Mouse (Mus musculus) heart, adult 8-10 months (tissue): ENCODE measurements around the gene Rapgef4. TPM values are rescaled to one million over a fixed set of nuclear protein-coding genes. Genes with fewer than 3 reads are reported as not detected.

Experiments used
- DNase-seq: peaks from one replicate; pipeline ENCODE4 v3.0.0; 2022; ENCODE audit warnings: low spot score
- total RNA-seq, 4 experiments: library from RNA; stranded (reverse); gene quantifications; 2 replicates each; pipeline ENCODE4 v1.2.4; 2022

The Rapgef4 gene
- total RNA-seq, 4 experiments from 2014 or later, result 35.0 to 50.5 (median 43.6) TPM

DNA sequence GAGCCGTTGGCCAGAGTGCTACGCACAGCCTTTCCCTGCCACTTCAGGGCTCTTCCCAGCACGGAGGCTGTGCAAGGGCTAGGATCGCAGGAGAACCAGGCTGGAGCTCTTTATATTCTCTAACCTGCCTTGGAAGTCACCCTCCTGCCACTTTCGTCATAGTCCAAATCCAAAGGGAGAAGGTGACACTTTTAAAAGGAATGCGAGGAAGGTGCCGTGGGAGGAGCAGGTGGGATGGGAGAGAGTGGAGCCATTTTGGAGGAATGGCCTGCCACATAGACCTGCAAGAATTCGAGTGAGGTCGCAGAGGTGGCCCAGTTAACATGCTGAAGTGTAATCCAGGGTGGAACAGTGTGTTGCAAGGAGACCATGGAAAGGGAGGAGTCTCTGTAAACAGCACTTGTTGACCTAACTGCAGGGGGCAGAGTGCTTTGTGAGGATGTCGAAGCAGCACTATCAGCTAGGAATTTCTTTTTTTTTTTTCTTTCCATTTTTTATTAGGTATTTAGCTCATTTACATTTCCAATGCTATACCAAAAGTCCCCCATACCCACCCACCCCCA lies 94.0 kb downstream of the Rapgef4 start:
- DNase-seq, result no peak

- DNase-seq, result no peak
These were observed 96.6 kb downstream of the Rapgef4 start for GRCm38 (mm10) chr2:72077490-72078139.

GRCm38 (mm10) chr2:72078140-72078521 lies 97.1 kb downstream of the Rapgef4 start:
- DNase-seq, result no peak

GRCm38 (mm10) chr2:72079110-72079509 lies 98.1 kb downstream of the Rapgef4 start:
- no peak for DNase-seq

DNA sequence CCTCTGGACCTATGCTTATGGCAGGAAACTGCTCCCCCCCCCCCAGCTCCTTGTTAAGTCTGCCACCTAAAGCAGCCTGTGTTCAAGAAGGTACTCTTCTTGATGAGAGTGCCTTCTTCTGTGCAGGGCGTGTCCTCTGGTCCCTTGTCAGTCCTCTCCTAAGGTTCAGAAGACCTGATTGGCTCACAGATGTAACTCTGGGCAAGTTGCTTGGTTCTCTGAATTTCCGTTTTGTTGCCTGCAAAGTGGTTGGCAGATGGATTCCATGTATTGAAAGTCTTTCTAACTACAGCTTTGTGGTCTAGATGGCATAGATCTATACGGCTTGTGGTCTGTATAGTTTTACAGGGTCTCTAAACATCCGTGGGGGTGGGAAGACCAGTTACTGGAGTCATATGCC lies 101.8 kb downstream of the Rapgef4 start:
- DNase-seq, result no peak

- DNase-seq, result no peak
These were observed 107.8 kb downstream of the Rapgef4 start for GRCm38 (mm10) chr2:72088886-72089285.

DNA sequence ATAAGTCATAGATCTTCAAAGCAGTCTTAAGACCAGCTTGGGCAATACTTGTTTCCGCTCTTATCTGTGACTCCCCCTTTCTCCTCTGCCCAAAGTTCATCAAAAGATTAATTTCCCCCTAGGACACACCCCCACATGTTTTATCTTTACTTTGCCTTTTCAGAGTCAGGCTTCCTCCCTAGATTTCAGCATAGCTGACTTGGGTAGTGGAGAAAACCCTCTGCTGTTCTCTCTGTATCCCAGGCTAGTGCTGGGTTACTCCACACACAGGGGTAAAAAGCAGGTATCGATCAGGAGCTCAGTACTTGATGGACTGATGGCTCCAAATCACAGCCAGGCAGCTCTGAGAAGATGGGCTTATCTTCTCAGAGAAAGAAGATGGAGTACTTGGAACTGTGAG lies 109.0 kb downstream of the Rapgef4 start:
- no peak for DNase-seq

DNA sequence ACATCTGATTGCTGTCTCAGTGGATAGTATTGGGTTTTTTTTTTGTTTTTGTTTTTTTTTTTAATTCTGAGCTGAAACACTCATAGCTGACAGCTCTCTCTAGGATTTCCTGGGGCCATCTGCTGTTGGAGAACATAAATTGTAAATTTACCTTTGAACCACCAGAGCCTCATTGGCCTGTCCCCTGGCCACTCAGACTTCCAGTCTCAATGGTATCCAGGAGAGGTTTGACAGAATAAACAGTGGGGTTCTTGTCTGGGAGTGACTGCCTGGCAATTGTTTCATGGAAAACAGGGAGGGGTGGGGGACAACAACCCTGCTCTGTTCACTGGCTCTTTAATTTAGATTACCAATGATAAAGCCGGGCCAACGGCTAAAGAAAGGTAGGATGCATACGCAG lies 111.0 kb downstream of the Rapgef4 start:
- no peak for DNase-seq

GRCm38 (mm10) chr2:72093402-72094037 lies 112.5 kb downstream of the Rapgef4 start:
- DNase-seq, result no peak

DNA sequence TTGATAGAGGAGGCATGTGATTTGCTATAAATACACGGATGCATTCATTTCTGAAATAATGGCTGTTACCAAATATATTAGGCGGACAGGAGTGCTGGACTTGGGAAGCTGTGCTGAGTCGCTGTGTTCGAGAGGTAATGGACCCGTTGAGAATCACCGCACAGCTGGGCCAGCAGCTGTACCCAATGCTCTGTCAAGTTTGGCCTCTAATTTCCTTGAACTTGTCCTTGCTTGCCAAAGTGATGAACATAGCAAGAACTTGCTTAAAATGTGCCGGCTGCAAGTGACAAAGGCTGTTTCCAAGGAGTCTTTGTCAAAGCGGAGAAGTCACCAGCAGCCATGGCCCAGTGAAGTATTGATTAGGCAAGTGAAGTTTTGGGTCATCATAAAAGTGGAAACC lies 113.0 kb downstream of the Rapgef4 start:
- no peak for DNase-seq

DNA sequence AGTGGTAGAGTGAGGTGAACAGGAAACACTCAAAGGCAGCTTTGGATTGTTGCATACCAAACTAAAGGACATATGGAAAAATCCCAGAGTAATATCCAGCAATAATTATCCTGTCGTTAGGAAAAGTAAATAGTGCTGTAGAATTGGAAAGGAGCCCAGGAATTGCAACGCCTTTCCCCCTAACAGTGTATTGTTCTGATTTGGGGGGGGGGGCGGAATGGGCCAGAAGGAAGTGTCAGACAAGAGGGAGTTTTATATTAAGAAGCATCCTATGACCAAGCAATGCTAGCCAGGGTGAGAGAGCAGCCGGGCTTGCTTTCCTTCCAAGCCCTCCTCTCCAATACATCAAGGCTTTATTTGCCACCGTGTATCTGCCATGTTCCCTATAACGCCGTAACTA lies 113.4 kb downstream of the Rapgef4 start:
- no peak for DNase-seq

DNA sequence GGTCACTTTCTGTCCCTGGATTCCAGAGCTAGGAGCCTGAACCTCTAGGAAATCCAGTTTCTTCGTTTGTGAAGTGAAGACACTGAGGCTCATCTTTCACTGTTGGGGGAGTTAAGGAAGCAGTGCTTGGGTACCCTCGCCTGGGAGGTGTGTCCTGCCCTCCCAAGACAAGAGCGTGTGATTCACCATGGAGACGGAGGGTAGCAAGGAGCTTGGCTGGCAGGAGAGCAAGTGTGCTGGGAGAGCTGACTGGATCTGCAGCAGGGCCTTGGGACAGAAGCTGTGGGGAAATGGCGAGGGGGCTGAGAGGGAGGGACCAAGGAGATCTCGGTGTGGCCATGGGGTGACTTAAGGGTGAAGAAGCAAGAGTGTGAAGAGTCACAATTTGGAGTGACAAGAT lies 114.0 kb downstream of the Rapgef4 start:
- no peak for DNase-seq

DNA sequence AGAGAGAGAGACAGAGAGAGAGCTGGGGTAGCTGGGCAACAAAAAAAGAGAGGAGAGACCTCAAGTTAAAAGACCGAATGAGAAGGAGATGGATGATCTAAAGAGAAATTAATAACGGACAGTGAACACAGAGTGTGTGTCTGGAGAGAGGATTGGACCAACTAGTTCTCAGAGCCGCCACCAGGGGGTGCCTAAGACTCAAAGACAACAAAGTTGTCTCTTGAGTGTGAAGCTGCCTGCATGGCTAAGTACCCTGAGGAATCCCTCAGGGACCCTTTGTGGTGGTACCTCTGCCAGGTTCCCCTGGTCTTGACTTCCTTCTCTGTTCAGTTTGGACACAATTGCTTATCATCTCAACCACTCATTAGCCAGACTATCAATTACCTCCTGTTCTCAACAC lies 115.3 kb downstream of the Rapgef4 start:
- DNase-seq, result peak; percentile 56

- DNase-seq, result no peak
These were observed 117.3 kb downstream of the Rapgef4 start for GRCm38 (mm10) chr2:72098366-72098765.

- DNase-seq, result peak; percentile 47
These were observed 123.6 kb downstream of the Rapgef4 start for GRCm38 (mm10) chr2:72104604-72105003.

DNA sequence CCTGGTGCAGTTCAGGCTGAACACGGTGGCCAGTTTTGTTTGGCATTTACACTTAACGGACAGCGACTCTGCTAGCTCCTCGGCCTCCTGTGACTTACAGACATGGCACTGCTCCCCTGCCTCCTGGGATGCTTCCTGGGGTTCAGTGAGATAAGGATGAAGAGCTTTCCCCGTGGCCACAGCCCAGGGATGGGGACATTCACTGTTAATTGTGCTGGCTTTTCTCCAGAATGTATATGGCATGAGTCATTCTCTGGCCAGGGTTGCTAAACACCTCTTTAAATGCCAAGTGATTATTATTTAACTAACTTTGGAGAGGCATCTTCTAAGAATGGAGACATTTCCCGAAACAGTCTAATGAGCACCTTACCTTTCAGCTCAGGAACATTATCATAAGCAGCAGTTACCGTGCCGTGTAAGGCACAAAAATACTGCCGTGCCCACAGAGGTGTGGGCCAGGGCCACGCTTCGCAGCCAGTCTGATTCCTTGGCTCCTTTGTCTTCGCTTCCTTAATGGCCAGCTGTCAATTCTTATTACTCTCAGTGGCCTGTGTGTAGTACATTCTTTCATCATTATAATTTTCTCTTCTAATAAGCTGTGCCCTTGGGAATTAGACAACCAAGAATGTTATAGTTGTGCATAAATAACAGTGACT lies 126.6 kb downstream of the Rapgef4 start:
- DNase-seq, result no peak

- DNase-seq, result no peak
These were observed 127.6 kb downstream of the Rapgef4 start for GRCm38 (mm10) chr2:72108448-72109312.

DNA sequence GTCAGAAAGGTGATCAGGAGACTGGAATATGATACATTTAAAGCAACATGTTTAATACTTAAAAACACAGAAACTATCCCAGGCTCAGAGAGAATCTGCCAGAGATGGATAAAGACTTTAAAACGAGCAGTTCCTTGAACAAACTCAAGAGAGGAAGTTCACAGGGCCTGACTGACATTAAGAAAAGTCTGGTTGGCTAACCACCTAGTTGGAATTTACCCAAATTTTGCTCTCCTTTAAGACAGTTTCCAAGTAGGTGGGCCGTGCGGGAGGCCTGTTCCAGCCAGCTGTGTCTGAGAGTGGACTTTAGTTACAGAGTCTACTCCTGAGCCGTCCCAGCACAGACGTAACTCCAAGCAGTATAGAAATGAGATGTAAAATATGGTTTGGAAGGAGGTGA lies 129.4 kb downstream of the Rapgef4 start:
- DNase-seq, result no peak

DNA sequence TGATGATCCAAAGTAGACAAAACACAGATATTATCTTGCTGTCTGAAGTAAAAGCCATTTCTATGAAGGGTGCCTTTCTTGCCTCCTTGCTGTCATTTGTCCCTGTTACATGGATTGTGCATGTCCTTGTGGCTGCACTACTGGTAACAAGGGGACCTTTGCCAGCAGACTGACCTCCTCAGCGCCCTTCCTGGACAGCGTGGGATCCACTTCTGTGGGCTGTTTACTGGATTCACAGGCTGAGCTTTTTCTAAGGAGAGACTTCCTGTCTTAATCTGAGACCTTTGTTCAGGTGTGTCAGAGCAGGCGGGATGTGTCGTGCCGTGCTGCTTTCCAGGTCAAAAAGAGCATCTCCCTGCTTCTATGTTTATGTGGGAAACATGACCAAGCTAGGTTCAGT lies 132.7 kb downstream of the Rapgef4 start:
- no peak for DNase-seq

- no peak for DNase-seq
These were observed 133.1 kb downstream of the Rapgef4 start for GRCm38 (mm10) chr2:72114148-72114559.

GRCm38 (mm10) chr2:72116103-72116502 lies 135.1 kb downstream of the Rapgef4 start:
- no peak for DNase-seq

GRCm38 (mm10) chr2:72116698-72117097 lies 135.7 kb downstream of the Rapgef4 start:
- DNase-seq, result no peak
